Mouse (Mus musculus): ENCODE data around the gene Dnmt3c.
"Not testable (repeated sequence)": the region's sequence is repeated elsewhere in the genome, so short reads cannot be mapped to it uniquely, and the experiment has no call there.

The Dnmt3c gene

GRCm38 (mm10) chr2:153696352-153696751 is at the start of gene Dnmt3c:
Dnmt3c (plus strand) TSS chr2:153696652.
- DNase-seq (ENCODE audit: low spot score), result no peak

DNA sequence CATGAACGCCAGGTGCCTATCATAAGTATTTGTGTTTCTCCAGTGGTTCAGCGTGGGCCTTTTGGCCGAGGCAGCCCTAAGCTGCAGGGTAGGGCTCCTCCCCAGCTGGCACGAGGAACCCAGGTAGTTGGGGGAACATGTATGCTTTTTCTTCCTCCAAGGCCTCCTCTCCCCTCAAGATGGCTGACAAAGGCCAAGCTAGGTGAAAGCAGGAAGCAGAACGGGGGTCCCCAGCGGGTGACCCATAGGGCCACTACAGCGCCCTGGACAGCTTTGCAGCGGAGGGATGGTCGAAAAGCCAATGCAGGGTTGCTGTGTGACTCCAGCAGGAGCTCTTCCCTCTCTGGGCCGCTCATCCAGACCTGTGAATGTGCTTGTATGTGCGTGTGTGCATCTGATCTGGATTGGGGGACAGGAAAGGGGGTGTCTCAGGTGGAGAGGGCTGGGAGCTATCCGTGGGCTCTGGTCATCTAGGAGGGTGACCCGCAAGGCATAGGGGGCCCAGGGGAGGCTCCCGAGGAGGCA is 47.6 kb upstream of the Dnmt3c start:
- DNase-seq (ENCODE audit: low spot score), result no peak

- DNase-seq (ENCODE audit: low spot score), result peak; percentile 60
Observed at GRCm38 (mm10) chr2:153649298-153650013, 47.0 kb upstream of the Dnmt3c start, which contains the start of gene Dnmt3b. Dnmt3b (plus strand) TSS chr2:153649450.

DNA sequence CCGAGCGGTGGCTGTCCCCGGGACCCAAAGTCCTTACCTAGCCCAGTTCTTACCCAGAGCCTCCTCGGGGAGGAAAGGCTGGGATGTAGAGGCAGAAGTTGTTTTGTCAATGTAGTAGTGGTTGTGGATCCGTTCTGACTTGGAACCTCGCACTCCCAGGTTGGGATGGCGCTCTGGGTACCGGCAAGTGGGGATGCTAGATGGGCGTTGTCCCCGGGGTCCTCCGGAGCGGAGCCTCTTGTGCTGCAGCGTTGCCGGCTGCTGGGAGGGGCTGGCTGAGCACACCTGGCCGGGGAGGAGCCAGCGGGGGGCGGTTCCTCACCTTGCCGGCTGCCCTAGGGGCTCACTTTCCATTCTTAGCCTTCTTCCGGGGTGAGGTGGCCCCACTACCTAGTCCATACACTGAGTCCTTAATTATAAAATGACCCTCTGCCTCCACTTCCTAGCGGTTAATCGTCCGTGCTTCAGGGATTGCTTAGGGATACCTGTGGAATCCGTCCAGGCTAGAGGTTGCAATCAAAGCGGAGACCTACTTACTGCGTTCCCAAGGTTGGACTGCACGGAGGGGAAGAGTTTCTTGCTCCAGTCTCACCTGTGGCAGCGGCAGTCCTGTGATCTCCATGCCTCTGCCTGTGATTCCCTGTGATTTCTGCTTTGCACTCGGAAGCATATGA is 46.3 kb upstream of the Dnmt3c start:
- DNase-seq (ENCODE audit: low spot score), result peak; percentile 23

DNA sequence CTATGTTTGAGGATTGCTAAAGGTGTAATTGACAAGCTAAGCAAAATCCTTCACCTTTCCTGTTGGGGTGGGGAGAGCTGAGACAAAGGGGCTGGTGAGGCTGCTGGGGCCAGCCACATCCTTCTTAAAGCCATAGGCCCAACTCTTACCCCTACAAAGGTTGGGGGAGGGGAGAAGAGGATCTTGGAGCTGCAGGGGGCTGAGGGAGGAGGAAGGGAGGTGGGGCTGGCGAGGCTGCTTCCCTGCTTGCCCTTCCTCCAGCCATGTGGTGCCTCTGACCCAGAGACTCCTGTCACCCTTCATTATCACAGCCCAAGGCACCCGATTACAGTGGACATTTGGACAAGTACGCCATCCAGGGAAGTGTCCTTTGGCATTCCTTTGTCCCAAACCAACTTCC is 44.8 kb upstream of the Dnmt3c start:
- DNase-seq (ENCODE audit: low spot score), result no peak

- not testable (repeated sequence) for DNase-seq (ENCODE audit: low spot score)
Observed at GRCm38 (mm10) chr2:153657659-153658058, 38.8 kb upstream of the Dnmt3c start.

- no peak for DNase-seq (ENCODE audit: low spot score)
Observed at GRCm38 (mm10) chr2:153660616-153661015, 35.8 kb upstream of the Dnmt3c start.

DNA sequence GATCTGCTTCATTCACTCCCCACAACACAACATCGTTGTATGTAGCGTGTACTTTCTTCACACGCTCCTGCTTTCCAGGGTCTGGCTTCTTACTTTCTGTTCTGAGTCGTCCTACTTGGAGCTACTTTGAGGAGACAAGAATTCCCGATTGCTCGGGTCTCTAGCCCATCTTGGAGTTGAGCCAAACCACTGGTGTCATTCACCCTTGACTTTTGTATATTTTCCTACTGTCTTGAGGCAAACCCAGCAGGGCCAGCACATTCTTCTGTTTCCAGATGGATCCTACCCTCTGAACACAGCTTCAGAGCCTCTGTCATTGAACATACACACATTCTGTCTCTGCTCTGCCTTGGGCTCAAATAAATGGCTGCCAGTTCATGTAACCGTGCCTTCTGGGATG is 31.1 kb upstream of the Dnmt3c start:
- DNase-seq (ENCODE audit: low spot score), result no peak

DNA sequence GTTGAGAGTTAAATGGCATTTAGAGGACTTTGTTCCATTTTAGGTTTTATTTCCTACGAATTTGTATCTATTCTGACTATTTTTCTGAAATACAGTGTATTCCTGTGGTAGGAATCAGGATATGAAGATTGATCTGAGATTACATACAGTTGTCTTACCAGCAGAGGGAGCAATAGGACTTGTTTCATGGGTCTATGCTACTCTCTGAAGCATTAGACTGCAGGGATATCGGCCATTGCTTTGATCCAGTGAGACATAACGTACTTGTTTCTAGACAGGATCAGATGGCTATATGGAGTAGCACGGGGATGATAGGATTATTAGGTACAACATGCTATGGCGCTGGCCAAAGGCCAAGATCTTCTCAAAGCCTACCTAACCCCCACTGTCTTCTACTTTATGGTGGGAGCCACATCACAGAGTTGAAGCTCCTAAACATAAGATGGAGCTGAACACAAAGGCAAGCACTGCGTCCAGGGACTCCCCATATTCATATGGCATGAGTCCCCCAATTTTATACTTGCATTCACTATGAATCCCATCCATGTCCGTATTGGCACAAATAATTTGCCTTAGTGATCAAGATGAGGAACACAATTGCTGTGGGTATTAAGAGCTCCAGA is 27.6 kb upstream of the Dnmt3c start:
- no peak for DNase-seq (ENCODE audit: low spot score)

DNA sequence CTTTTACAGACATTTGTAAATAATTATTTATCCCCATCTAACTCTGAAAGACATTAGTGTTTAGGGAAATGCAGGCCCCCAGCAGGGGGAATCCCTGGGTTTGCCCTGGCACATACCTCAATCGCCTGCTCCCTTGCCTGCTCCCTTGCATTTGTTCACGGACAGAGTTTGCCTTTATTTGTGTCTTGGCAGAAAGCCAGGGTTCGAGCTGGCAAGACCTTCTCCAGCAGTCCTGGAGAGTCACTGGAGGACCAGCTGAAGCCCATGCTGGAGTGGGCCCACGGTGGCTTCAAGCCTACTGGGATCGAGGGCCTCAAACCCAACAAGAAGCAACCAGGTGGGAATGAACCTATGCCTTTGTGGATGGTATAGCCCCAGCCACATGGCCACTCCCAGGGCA is 26.3 kb upstream of the Dnmt3c start:
- DNase-seq (ENCODE audit: low spot score), result no peak

GRCm38 (mm10) chr2:153672619-153673018 is 23.8 kb upstream of the Dnmt3c start:
- no peak for DNase-seq (ENCODE audit: low spot score)

- not testable (repeated sequence) for DNase-seq (ENCODE audit: low spot score)
Observed at GRCm38 (mm10) chr2:153675364-153675763, 21.1 kb upstream of the Dnmt3c start.

GRCm38 (mm10) chr2:153676944-153677343 is 19.5 kb upstream of the Dnmt3c start:
- DNase-seq (ENCODE audit: low spot score), result no peak

GRCm38 (mm10) chr2:153677550-153677949 is 18.9 kb upstream of the Dnmt3c start:
- no peak for DNase-seq (ENCODE audit: low spot score)

- no peak for DNase-seq (ENCODE audit: low spot score)
Observed at GRCm38 (mm10) chr2:153679959-153680358, 16.5 kb upstream of the Dnmt3c start.

- not testable (repeated sequence) for DNase-seq (ENCODE audit: low spot score)
Observed at GRCm38 (mm10) chr2:153693413-153693812, 3.0 kb upstream of the Dnmt3c start.

DNA sequence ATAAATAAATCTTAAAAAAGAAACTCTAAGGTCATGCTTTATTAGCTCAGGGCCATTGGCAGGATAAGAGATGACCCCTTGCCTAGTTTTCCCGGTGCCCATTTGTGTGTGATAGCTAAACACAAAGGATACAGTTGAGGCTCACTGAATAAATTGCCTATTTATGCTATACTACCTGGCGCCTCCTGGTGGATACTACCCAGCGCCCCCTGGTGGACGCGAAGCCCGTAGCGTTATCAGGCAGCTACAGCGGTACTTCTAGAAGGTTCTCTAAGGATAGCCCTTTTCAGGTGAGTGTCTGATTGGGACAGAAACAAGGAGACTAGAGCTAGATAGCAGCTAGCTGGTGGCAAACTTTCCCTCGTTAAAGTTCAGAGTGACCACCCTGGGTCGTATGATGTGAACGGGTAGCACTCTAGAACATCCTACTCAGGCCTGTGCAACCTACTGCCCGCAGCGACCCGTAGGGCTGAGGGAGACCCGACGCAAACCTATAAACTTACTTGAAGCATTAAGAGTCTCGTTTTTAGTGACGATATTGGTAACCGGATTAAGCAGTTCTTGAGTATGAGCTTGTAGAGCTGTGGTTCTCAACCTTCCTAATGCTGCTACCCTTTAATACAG is 1.9 kb upstream of the Dnmt3c start:
- DNase-seq (ENCODE audit: low spot score), result peak; percentile 60

- no peak for DNase-seq (ENCODE audit: low spot score)
Observed at GRCm38 (mm10) chr2:153703389-153703788, 6.9 kb downstream of the Dnmt3c start.

GRCm38 (mm10) chr2:153710701-153711330 is 14.4 kb downstream of the Dnmt3c start:
- peak; percentile 26 for DNase-seq (ENCODE audit: low spot score)

DNA sequence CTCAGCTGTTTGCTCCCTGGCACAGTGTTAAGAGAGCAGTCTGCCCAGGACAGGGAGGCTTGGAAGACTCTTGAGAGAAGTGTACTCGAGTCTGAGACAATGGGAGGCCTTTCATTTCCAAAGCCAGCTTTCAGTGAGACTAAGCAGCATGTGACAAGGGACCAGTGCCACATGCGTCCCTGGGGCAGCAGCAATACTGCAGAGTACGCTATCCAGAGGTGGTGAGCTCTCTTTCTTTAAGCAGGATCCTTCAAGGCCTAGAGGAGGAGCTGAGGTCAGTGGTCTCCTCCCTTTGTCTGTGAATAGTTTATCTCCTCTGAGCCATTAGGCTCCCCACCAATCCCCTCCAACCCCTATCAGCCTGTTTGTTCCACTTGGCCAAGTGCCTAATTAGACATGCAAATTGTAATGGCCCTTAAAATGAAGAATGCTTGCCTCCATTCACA is 16.2 kb downstream of the Dnmt3c start:
- no peak for DNase-seq (ENCODE audit: low spot score)

GRCm38 (mm10) chr2:153713227-153713626 is 16.8 kb downstream of the Dnmt3c start:
- DNase-seq (ENCODE audit: low spot score), result no peak

DNA sequence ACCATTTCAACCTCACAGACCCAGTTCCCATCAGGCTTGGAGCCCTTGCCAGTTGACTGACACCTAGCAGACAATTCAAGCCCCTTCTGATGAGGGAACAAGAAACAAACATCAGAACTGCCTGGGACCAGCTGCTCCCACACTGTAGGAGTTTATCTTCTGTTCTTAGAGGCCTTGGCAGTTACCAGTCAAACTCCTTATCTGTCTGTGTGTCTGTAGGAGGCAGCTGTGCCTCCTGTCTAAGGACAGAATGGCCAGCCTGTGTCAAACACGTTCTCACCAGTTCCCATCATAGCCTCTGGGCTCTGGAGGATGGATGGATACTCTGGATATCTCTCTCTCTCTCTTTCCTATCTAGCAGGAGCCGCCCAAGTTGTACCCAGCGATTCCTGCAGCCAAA is 21.4 kb downstream of the Dnmt3c start:
- DNase-seq (ENCODE audit: low spot score), result not testable (repeated sequence)
